In genomic region chr2:163645700-163646460, GRCm38 (mm10) we compare ENCODE assay signal across 8 mouse cellular contexts. TPM values are rescaled to one million over a fixed set of nuclear protein-coding genes. Genes with fewer than 3 reads are reported as not detected.
DNase-seq lines count a peak whose midpoint lies in the region; ATAC-seq and TF ChIP-seq lines count a peak whose summit lies in the region.

No protein-coding gene starts in this region.

- DNase-seq in forebrain, embryonic 14.5 days (ENCODE audit: low spot score) = no peak
- DNase-seq in lung, postnatal 0 days (ENCODE audit: low spot score) = no peak
- DNase-seq in lung, adult 18-20 months = no peak
- DNase-seq in hindbrain, postnatal 0 days (ENCODE audit: low spot score) = no peak
- DNase-seq in testis, postnatal 14 days (ENCODE audit: low spot score) = no peak
- no peak for DNase-seq in layer of hippocampus, postnatal 36 days

- ATAC-seq in forebrain, embryonic 13.5 days = no peak
- no peak for ATAC-seq in forebrain, embryonic 14.5 days
- no peak for ATAC-seq in lung, postnatal 0 days
- ATAC-seq in hindbrain, postnatal 0 days = no peak
- ATAC-seq in neural tube, embryonic 14.5 days (ENCODE audit: low read depth) = no peak; the same call in 1 of the 2 replicates

- no peak overlapping the region for H3K4me3 ChIP-seq in forebrain, embryonic 13.5 days
- H3K4me3 ChIP-seq in forebrain, embryonic 14.5 days (ENCODE audit: low read depth, low read length) = no peak overlapping the region
- no peak overlapping the region for H3K4me3 ChIP-seq in lung, postnatal 0 days (ENCODE audit: low read depth, low read length)
- no peak overlapping the region for H3K4me3 ChIP-seq in hindbrain, postnatal 0 days (ENCODE audit: low read length)
- no peak overlapping the region for H3K4me3 ChIP-seq in neural tube, embryonic 14.5 days (ENCODE audit: low read depth, low read length)

- 0 out of 2 replicates have a peak overlapping the region, but pooled peaks have one; percentile 40 for H3K27ac ChIP-seq in forebrain, embryonic 13.5 days
- H3K27ac ChIP-seq in forebrain, embryonic 14.5 days (ENCODE audit: low read depth, low read length) = no peak overlapping the region; the same call in 1 of the 2 replicates
- peak overlapping the region; percentile 6; the same call in 1 of the 2 replicates for H3K27ac ChIP-seq in lung, postnatal 0 days (ENCODE audit: low read length)
- 0 out of 2 replicates have a peak overlapping the region, but pooled peaks have one; percentile 99 for H3K27ac ChIP-seq in hindbrain, postnatal 0 days
- 0 out of 2 replicates have a peak overlapping the region, but pooled peaks have one; percentile 99 for H3K27ac ChIP-seq in neural tube, embryonic 14.5 days (ENCODE audit: low read depth, low read length)

- no peak for TF ChIP-seq CTCF in lung, postnatal 0 days (IDR thresholded peaks at IDR 0.05)
- TF ChIP-seq CTCF in hindbrain, postnatal 0 days (IDR thresholded peaks at IDR 0.05; ENCODE audit: low read depth) = no peak

- peak overlapping the region; percentile 72; the same call in 1 of the 2 replicates for H3K4me2 ChIP-seq in forebrain, embryonic 13.5 days
- H3K4me2 ChIP-seq in forebrain, embryonic 14.5 days (ENCODE audit: low read length) = no peak overlapping the region; the same call in 1 of the 2 replicates
- H3K4me2 ChIP-seq in lung, postnatal 0 days (replicated peaks; ENCODE audit: low read depth, low read length) = peak overlapping the region; percentile 69; the same call in 1 of the 2 replicates
- H3K4me2 ChIP-seq in hindbrain, postnatal 0 days (ENCODE audit: low read depth, low read length) = no peak overlapping the region
- no peak overlapping the region for H3K4me2 ChIP-seq in neural tube, embryonic 14.5 days (ENCODE audit: low read depth, low read length)

- peaks cover 20% of the 10 kb centered on the region for H3K4me1 ChIP-seq in forebrain, embryonic 13.5 days
- peaks cover 12% of the 10 kb centered on the region; the same call in 1 of the 2 replicates for H3K4me1 ChIP-seq in forebrain, embryonic 14.5 days (ENCODE audit: control insufficient read depth, insufficient read depth, low read length)
- peaks cover 5% of the 10 kb centered on the region; the same call in 1 of the 2 replicates for H3K4me1 ChIP-seq in lung, postnatal 0 days (ENCODE audit: insufficient read depth, low read depth, low read length)
- H3K4me1 ChIP-seq in hindbrain, postnatal 0 days (ENCODE audit: insufficient read depth, low read length) = 0 out of 2 replicates have a peak, but pooled peaks cover 3% of the 10 kb centered on the region
- H3K4me1 ChIP-seq in neural tube, embryonic 14.5 days (ENCODE audit: control insufficient read depth, insufficient read depth, low read length) = peaks cover 22% of the 10 kb centered on the region; the same call in 1 of the 2 replicates

- no peak overlapping the region for H3K9ac ChIP-seq in forebrain, embryonic 13.5 days
- H3K9ac ChIP-seq in forebrain, embryonic 14.5 days (ENCODE audit: low read length) = no peak overlapping the region
- no peak overlapping the region for H3K9ac ChIP-seq in lung, postnatal 0 days (replicated peaks; ENCODE audit: low read depth)
- no peak overlapping the region for H3K9ac ChIP-seq in hindbrain, postnatal 0 days (replicated peaks; ENCODE audit: low read length)
- H3K9ac ChIP-seq in neural tube, embryonic 14.5 days (replicated peaks; ENCODE audit: low read depth, low read length) = no peak overlapping the region

- H3K27me3 ChIP-seq in forebrain, embryonic 13.5 days = no peaks in the 10 kb centered on the region
- H3K27me3 ChIP-seq in forebrain, embryonic 14.5 days (replicated peaks; ENCODE audit: control insufficient read depth, insufficient read depth, low read length) = no peaks in the 10 kb centered on the region
- no peaks in the 10 kb centered on the region for H3K27me3 ChIP-seq in lung, postnatal 0 days (replicated peaks; ENCODE audit: insufficient read depth, low read length)
- H3K27me3 ChIP-seq in hindbrain, postnatal 0 days (ENCODE audit: insufficient read depth, low read length) = no peaks in the 10 kb centered on the region
- H3K27me3 ChIP-seq in neural tube, embryonic 14.5 days (ENCODE audit: control insufficient read depth, insufficient read depth, low read length) = no peaks in the 10 kb centered on the region

- 84% methylated on average over 11 of the region's 11 CpGs for WGBS in forebrain, embryonic 13.5 days
- WGBS in forebrain, embryonic 14.5 days = 81% methylated on average over 11 of the region's 11 CpGs
- 62% methylated on average over 11 of the region's 11 CpGs for WGBS in lung, postnatal 0 days
- 77% methylated on average over 11 of the region's 11 CpGs for WGBS in hindbrain, postnatal 0 days
- 84% methylated on average over 11 of the region's 11 CpGs for WGBS in neural tube, embryonic 14.5 days

- 0 out of 2 replicates have a peak, but pooled peaks cover 4% of the 10 kb centered on the region for H3K36me3 ChIP-seq in forebrain, embryonic 13.5 days (ENCODE audit: poor library complexity, severe bottlenecking)
- H3K36me3 ChIP-seq in forebrain, embryonic 14.5 days (ENCODE audit: control insufficient read depth, insufficient read depth, low read length) = no peaks in the 10 kb centered on the region
- H3K36me3 ChIP-seq in lung, postnatal 0 days (ENCODE audit: insufficient read depth, low read length) = no peaks in the 10 kb centered on the region
- H3K36me3 ChIP-seq in hindbrain, postnatal 0 days (ENCODE audit: insufficient read depth, low read length) = no peaks in the 10 kb centered on the region
- no peaks in the 10 kb centered on the region for H3K36me3 ChIP-seq in neural tube, embryonic 14.5 days (ENCODE audit: control insufficient read depth, insufficient read depth, low read length)

- TF ChIP-seq EP300 in lung, postnatal 0 days (IDR thresholded peaks at IDR 0.05) = no peak

- peaks cover 8% of the 10 kb centered on the region for H3K9me3 ChIP-seq in forebrain, embryonic 13.5 days (replicated peaks)
- H3K9me3 ChIP-seq in forebrain, embryonic 14.5 days (replicated peaks; ENCODE audit: control insufficient read depth, low read length) = 0 out of 2 replicates have a peak, but pooled peaks cover 2% of the 10 kb centered on the region
- 0 out of 2 replicates have a peak, but pooled peaks cover 4% of the 10 kb centered on the region for H3K9me3 ChIP-seq in lung, postnatal 0 days (ENCODE audit: low read length)
- H3K9me3 ChIP-seq in hindbrain, postnatal 0 days (ENCODE audit: low read length) = no peaks in the 10 kb centered on the region; the same call in 1 of the 2 replicates
- no peaks in the 10 kb centered on the region; the same call in 1 of the 2 replicates for H3K9me3 ChIP-seq in neural tube, embryonic 14.5 days (ENCODE audit: control insufficient read depth, low read length)

RNA-seq across cellular contexts. Expression of gene Serinc3, which starts 0.9 kb away (rescaled TPM):
- polyA plus RNA-seq in forebrain, embryonic 13.5 days (2015; fragmentation: Nextera tagmentation; extraction: Ambion mirVana) = 23.9 and 26.4 TPM in 2 replicates
- polyA plus RNA-seq in forebrain, embryonic 14.5 days (2014; fragmentation: Nextera tagmentation; extraction: Ambion mirVana) = 37.3 and 37.9 TPM in 2 replicates
- polyA plus RNA-seq in lung, postnatal 0 days (2015; fragmentation: Nextera tagmentation; extraction: Ambion mirVana) = 96.7 and 106 TPM in 2 replicates
- 82.6 and 97.4 TPM in 2 replicates for total RNA-seq in hindbrain, postnatal 0 days (2014; rRNA removed)
- polyA plus RNA-seq in hindbrain, postnatal 0 days (2015; fragmentation: Nextera tagmentation; extraction: Ambion mirVana) = 35.9 and 36.5 TPM in 2 replicates
- 39.0 and 44.3 TPM in 2 replicates for polyA plus RNA-seq in neural tube, embryonic 14.5 days (2014; fragmentation: Nextera tagmentation; extraction: Ambion mirVana)
- 100 to 1,000 TPM; 177 to 202 TPM for total RNA-seq in layer of hippocampus, postnatal 36 days (2021)

RNA-seq across cellular contexts. Expression of gene Pkig, which starts 12.3 kb away (rescaled TPM):
- 169 and 170 TPM in 2 replicates for polyA plus RNA-seq in forebrain, embryonic 13.5 days (2015; fragmentation: Nextera tagmentation; extraction: Ambion mirVana)
- 163 and 181 TPM in 2 replicates for polyA plus RNA-seq in forebrain, embryonic 14.5 days (2014; fragmentation: Nextera tagmentation; extraction: Ambion mirVana)
- 95.2 and 106 TPM in 2 replicates for polyA plus RNA-seq in lung, postnatal 0 days (2015; fragmentation: Nextera tagmentation; extraction: Ambion mirVana)
- total RNA-seq in hindbrain, postnatal 0 days (2014; rRNA removed) = 70.8 and 95.2 TPM in 2 replicates
- 136 and 141 TPM in 2 replicates for polyA plus RNA-seq in hindbrain, postnatal 0 days (2015; fragmentation: Nextera tagmentation; extraction: Ambion mirVana)
- polyA plus RNA-seq in neural tube, embryonic 14.5 days (2014; fragmentation: Nextera tagmentation; extraction: Ambion mirVana) = 102 and 103 TPM in 2 replicates
- total RNA-seq in layer of hippocampus, postnatal 36 days (2021) = 10 to 100 TPM; 86.8 to 92.5 TPM

RNA-seq across cellular contexts. Expression of gene Ttpal, which starts 43.8 kb away (rescaled TPM):
- 39.3 and 44.9 TPM in 2 replicates for polyA plus RNA-seq in forebrain, embryonic 13.5 days (2015; fragmentation: Nextera tagmentation; extraction: Ambion mirVana)
- 44.8 and 46.7 TPM in 2 replicates for polyA plus RNA-seq in forebrain, embryonic 14.5 days (2014; fragmentation: Nextera tagmentation; extraction: Ambion mirVana)
- polyA plus RNA-seq in lung, postnatal 0 days (2015; fragmentation: Nextera tagmentation; extraction: Ambion mirVana) = 17.2 and 20.0 TPM in 2 replicates
- total RNA-seq in hindbrain, postnatal 0 days (2014; rRNA removed) = 54.6 and 59.7 TPM in 2 replicates
- 27.9 and 28.0 TPM in 2 replicates for polyA plus RNA-seq in hindbrain, postnatal 0 days (2015; fragmentation: Nextera tagmentation; extraction: Ambion mirVana)
- polyA plus RNA-seq in neural tube, embryonic 14.5 days (2014; fragmentation: Nextera tagmentation; extraction: Ambion mirVana) = 45.5 and 57.1 TPM in 2 replicates
- 10 to 100 TPM; 53.0 to 54.7 TPM for total RNA-seq in layer of hippocampus, postnatal 36 days (2021)

Comparison
In these comparisons a context has a peak if more than half of its experiments do, and no peak if none do; other contexts are left out.
1. H3K4me2 ChIP-seq: peak in forebrain, embryonic 13.5 days (single experiment) and lung, postnatal 0 days (single experiment); none in forebrain, embryonic 14.5 days (single experiment), hindbrain, postnatal 0 days (single experiment) and neural tube, embryonic 14.5 days (single experiment).